Mouse (Mus musculus): Measurements from ENCODE around the gene Nova1.

Nova1 gene

DNA sequence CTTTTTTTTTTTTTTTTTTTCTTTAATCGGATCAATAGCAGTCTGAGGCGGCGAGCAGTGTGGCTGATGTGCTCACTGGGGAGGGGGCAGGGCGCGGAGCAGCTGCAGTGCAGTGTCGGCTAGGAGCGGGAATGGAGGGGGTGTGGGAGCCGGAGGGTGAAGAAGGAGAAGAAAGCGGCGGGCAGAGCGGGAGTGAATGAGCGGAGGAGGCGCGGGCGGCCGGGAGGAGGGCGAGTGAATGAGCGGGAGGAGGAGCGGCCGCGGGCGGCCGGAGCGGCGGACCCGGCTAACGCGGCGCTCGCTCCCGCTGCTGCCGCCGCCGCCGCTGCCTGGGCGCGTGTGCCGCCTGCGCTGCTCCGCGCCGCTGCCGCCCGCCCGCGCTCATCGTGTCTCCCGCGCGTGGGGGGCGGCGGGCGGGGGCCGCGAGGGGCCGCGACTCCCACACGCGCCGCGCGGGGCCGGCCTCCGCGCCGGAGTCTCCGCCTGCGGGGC, at the start of gene Nova1:
Nova1 (minus strand) TSS at position 74 of the 492 bp plus-strand sequence.
- DNase-seq (ENCODE audit: low spot score) = no peak

DNA sequence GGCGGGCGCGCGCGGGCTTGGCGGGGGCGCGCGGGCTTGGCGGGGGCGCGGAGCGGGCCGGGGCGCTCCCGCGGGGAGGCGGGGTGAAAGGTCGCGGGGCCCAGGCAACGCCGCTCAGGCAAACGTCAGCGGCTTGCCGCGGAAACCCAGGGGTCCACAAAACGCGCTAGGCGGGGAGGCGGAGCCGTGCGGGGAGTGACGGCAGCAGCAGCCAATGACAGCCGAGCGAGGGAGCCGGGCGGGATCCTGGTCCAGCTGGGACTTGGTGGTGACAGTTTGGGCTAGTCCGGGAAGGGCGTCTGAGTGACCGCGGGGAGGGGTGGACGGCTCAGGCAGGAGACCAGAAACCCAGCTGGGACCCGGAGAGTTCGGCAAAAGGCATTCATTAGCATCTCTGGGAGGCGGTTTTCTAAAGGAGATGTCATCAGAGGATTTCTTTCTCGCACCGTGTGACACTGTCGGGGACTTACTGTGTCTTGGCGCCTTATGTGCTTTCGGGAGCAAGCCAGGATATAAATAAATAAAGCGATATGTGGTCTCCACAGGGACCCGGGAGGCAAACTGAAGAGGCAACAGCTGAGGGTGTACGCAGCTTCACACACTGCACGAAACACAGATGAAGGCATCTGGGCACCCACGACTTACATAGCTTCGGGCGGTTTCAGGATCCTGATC, 756 bp upstream of the Nova1 start:
- no peak for DNase-seq (ENCODE audit: low spot score)

DNA sequence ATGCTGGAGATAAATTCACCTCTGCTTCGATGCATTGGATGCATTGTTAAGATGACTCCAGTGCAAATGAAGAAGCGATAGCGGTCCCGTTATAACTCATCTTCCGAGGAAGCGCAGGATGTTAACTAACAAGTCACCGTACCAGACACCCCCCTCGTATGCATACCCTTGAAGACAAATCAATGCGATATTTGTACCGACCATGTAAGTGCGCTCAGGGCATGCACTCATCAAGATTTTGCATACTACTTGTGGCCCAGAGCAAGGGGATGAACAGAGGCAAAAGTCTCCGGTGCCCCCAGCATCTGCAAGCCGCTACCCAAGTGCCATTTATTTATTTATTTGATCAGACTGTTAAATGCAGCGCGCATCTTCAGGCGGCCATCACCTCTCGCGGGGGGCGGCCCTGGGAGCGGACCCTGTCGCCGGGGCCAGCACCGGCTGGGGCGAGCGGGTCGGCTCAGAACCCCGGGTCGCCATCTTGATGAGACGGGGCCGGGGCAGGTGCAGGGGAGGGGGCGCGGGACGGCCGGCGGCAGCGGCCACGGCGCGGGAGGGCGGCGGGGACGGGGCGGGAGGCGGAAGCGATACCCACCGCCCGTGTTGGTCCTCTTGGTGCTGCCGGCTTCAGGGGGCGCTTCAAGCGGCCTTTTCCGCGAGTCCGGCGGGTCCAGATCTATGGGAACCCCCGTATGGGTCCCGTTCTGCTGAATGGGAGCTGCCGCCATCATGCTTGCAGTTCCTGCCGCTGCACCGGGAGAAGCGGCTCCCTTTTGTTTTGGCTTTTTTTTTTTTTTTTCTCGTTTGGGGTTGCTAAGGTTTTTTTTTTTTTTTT, 491 bp downstream of the Nova1 start:
- no peak for DNase-seq (ENCODE audit: low spot score)

- no peak for DNase-seq (ENCODE audit: low spot score)
Measured at GRCm38 (mm10) chr12:46817211-46817803, 1.4 kb downstream of the Nova1 start.

GRCm38 (mm10) chr12:46816291-46816690, 2.4 kb downstream of the Nova1 start:
- no peak for DNase-seq (ENCODE audit: low spot score)

GRCm38 (mm10) chr12:46815697-46816096, 3.0 kb downstream of the Nova1 start:
- no peak for DNase-seq (ENCODE audit: low spot score)

- no peak for DNase-seq (ENCODE audit: low spot score)
Measured at GRCm38 (mm10) chr12:46814820-46815219, 3.9 kb downstream of the Nova1 start.

DNA sequence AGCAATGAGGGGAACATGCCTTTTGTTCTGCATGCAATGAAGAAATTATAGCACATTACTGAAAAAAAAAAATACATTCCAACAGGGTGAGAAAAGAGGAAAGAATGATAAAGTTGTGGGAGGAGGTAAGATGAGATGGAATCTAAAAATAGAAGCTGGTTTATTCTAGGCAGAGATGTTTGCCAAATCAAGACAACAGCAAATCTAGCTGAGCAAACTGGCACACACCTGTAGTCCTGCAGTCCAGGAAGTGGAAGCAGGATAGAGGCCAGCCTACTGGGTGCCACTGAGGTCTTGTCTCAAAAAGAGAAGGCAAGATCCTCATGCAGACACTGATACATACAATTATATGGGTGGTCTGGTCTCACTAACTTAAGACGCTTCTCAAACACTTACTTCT, 17.4 kb downstream of the Nova1 start:
- no peak for DNase-seq (ENCODE audit: low spot score)

- no peak for DNase-seq (ENCODE audit: low spot score)
Measured at GRCm38 (mm10) chr12:46782301-46783280, 36.1 kb downstream of the Nova1 start.

DNA sequence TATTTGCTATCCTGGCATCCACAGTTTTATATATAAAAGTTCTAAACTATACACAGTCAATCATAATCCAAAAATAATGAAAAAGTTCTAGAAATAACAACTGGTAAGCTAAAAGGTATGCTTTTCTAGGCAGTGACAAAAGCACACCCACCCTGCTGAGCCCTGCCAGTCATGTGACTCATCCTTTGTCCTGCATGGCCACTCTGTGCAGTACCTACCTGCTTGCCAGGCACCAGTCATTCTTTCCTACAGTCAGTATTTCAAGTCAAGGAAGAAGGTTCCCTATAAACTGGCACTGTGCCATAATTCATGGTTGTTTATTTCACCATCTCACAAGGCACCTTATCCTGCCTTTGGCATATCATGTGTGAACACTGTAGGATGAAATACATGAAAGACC, 37.2 kb downstream of the Nova1 start:
- no peak for DNase-seq (ENCODE audit: low spot score)

GRCm38 (mm10) chr12:46780983-46781382, 37.7 kb downstream of the Nova1 start:
- no peak for DNase-seq (ENCODE audit: low spot score)

DNA sequence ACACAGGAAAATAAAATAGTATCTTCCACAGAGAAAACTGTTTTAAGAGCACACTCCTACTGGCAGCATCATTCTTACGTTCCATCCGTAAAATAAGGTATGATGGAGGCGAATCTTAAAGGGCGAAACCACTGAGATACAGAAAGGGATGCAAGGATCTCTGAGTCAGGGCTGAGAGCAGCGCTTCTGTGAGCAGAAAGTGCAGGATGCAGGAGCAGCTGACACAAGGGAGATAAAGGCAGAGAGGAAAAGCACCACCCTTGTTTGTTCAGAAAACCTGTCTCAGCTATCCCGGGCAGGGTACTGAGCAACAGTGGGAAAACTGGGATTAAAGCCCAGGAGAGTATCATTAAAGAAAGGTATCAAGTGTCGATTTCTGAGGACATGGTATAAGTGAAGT, 59.3 kb downstream of the Nova1 start:
- no peak for DNase-seq (ENCODE audit: low spot score)

GRCm38 (mm10) chr12:46754325-46754848, 64.3 kb downstream of the Nova1 start:
- no peak for DNase-seq (ENCODE audit: low spot score)

GRCm38 (mm10) chr12:46753096-46753495, 65.6 kb downstream of the Nova1 start:
- no peak for DNase-seq (ENCODE audit: low spot score)

- no peak for DNase-seq (ENCODE audit: low spot score)
Measured at GRCm38 (mm10) chr12:46733261-46733660, 85.5 kb downstream of the Nova1 start.

- no peak for DNase-seq (ENCODE audit: low spot score)
Measured at GRCm38 (mm10) chr12:46731943-46732342, 86.8 kb downstream of the Nova1 start.

- DNase-seq (ENCODE audit: low spot score) = no peak
Measured at GRCm38 (mm10) chr12:46721914-46722313, 96.8 kb downstream of the Nova1 start.

GRCm38 (mm10) chr12:46719076-46719475, 99.7 kb downstream of the Nova1 start:
- no peak for DNase-seq (ENCODE audit: low spot score)

DNA sequence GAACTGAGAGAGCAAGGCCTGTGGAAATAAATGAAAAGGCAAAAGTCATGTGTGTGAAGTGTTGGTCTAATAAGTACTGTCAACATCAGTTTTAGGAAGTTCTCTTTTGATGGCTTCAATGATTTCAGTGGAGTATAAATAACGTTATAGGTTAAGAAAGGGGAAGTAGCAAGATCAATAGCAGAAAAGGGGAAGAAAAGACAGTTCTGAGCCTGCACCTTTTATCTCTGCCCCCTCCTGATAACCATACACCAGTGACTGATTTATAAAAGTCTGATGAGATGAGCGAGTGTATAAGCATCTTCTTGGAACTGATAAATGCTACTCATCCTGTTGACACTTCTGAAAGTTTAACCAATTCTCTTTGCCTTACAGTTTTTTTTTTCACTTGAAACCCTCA, 108.6 kb downstream of the Nova1 start:
- no peak for DNase-seq (ENCODE audit: low spot score)

DNA sequence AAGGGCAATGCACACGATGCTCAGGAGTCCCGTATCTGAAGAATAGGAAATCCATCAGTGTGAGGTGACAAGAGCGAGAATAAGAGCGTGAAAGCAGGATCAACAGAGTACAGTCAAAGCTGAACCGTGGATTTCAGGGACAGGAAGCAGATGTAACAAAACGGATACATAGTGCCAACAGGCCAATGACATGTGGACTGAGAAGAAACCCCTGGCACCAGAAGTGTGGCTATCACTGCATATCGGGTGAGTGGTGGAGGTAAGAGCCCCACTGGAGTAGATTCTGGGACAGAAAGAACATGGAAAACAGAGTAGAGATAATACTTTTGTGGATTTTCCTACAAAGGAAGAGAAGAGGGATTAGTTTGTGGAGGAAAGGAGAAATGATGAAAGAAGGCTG, 109.3 kb downstream of the Nova1 start:
- DNase-seq (ENCODE audit: low spot score) = no peak

DNA sequence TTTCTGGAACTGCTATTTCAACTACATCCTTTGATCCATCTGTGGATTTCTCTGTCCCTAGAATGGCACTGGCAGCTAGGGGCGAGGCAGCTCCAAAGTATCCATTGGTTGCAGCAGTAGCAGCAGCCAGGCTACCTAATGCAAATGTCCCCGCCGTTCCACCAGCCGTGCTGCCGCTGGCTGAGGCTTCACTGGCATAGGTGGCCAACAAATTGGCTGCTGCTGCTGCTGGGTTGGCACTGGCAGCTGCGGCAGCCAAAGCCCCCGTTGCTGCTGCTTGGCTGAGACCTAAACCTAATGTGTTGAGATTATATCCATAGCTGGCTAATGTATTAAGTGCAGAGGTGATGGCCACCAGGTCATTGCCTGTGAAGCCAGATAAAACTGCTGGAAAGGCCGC, 118.5 kb downstream of the Nova1 start:
- no peak for DNase-seq (ENCODE audit: low spot score)

All from T-cell, adult 2 months (primary cell).